Mouse (Mus musculus): ENCODE measurements at regions not wholly inside any gene's neighbourhood (a gene's known extent, or its start where the extent isn't known, plus 50 kb on each side); places are given as distances from the start of the nearest gene placed in this dataset.

- no peak for TF ChIP-seq POLR2A (IDR thresholded peaks at IDR 0.05; ENCODE audit: borderline replicate concordance, control insufficient read depth, low read depth, low read length)
- no peak for TF ChIP-seq CTCF (IDR thresholded peaks at IDR 0.05; ENCODE audit: control insufficient read depth, insufficient read depth, low read length)
These were observed 172.8 kb upstream of the Kbtbd8 start for GRCm38 (mm10) chr6:94944196-94944595.

Data from bone marrow, adult 2 months (tissue).